Mouse (Mus musculus) heart, adult 18-20 months (tissue): ENCODE results near the gene Ip6k2. TPM values are rescaled to one million over a fixed set of nuclear protein-coding genes. Genes with fewer than 3 reads are reported as not detected.

Experiments
- DNase-seq, 2 experiments: peaks; one replicate each; pipeline ENCODE4 v3.0.0; 2021 to 2022; ENCODE audit warnings: mixed read lengths in 1 of 2
- microRNA-seq, 2 experiments: library from miRNA; unstranded; fragments of <30 nt; microRNA quantifications; one replicate each; pipeline ENCODE4 v1.2.0; 2022
- total RNA-seq, 2 experiments: library from RNA; stranded (reverse); gene quantifications; 2 replicates each; pipeline ENCODE4 v1.2.3; 2021

Ip6k2 gene
- total RNA-seq, 2 experiments from 2014 or later, result 16.7 to 24.8 TPM

DNA sequence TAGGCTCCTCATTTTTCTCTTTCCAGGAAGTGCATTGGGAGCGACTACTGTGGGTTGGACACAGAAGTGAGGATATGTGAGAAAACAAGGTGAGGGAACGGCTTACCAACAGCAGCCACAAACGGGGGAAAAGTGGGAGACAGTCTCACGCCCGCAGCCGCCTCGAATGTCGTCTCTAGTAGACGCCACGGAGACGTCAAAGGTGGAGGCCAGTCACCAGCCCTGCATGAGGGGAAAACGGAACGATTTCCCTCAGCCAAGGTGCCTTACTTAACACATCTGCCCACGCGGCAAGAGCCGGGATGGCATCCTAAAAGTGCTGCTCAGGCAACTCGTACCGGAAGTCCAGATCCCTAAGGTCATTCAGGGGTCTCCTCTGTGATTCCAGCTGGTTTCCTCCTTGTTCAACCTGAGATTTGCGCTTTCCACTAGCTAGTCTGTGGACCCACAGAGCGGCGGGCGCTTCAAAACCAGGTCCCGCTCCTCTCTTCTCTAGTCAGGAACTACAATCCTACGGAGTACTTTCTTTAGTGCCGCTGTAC, 40.6 kb downstream of the Ip6k2 start:
- DNase-seq, result no peak

DNA sequence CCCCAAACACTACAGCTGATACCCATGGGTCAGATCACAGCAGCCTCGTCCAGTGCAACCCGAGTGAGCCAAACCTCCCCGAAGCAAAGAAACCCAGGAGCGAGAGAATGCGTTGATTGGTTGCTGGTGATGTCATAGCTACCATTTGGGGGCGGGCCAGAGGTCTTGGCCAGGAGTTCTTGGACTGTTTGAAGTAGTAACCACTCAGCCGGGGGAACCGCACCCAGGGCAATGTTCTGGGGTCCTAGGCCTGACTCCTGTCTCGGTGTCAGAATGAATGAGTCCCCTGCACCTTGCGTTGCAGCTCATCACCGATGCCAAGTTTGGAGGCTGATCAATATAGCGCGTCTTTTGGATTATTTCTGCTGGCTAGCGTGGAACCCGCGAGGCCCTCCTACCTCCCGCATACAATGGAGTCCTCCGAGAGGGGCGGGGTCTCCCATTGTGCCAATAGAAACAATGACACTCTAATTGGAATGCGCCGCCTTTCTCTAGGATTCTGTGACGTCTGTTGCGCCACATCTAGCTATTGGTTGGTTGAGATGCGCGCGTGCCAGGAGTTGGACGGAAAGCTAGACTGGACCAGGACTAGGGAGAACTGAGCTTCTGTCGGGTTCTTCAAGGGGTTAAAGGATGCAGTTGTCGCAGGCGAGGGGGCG, 41.3 kb downstream of the Ip6k2 start:
- DNase-seq, result no peak

DNA sequence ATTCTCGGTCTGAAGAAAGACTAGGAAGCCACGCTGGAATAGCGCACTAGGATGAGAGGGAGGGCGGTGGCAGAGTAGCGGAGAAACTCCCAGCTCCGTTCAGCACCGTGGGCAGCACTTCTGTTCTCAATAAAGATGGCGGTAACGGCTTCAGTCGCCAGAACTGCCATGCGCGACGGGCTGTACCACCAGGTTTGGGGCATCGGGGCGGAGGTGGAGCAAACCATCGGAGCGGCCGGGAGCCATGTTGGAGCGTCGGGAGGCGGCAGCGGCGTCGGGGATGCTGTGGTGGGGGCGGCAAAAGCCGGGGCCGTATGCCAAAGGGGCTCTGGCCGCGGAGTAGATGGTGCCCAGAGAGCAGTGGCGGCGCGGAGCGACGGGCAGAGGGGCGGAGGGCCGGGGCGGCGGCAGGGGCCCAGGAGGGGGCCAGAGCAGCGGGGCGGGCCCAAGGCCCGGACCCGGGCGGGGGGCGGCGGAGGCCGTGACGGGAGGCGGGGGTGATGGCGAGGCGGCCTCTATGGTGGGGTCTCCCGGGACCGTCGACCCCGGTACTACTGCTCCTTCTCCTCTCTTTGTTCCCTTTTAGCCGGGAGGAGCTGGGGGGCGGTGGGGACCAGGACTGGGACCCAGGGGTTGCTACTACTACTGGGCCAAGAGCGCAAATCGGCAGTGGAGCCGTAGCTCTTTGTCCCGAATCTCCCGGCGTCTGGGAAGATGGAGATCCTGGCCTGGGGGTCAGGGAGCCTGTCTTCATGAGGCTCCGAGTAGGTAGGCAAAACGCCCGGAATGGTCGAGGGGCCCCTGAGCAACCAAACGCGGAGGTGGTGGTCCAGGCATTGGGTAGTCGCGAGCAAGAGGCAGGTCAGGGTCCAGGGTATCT, 42.5 kb downstream of the Ip6k2 start, which contains the start of gene Celsr3:
Gene Celsr3, plus strand, starts transcription at position 501 of the 880 bp plus-strand sequence.
- no peak for DNase-seq

DNA sequence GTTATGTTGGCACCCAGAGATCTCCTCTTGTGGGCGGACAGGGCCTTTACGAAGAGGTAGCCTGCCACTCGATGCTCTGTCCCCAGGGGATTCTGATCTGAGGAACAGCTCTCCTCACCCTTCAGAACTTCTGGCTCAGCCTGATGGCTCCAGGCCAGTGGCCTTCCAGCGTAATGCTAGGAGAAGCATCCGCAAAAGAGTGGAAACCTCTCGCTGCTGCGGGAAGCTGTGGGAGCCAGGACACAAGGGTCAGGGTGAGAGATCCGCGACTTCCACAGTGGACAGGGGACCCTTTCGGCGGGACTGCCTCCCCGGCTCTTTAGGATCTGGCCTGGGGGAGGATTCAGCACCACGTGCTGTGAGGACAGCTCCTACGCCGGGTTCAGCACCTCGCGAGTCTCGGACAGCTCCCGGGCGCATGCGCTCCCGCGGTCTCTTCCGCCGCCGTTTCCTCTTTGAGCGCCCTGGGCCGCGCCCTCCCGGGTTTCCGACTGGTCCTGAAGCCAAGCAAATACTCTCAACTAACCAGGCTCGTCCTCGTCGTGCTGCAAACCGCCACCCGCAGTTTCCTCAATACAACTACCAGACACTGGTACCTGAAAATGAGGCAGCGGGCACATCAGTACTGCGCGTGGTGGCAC, 43.2 kb downstream of the Ip6k2 start:
- DNase-seq, result peak; percentile 69 to 86

DNA sequence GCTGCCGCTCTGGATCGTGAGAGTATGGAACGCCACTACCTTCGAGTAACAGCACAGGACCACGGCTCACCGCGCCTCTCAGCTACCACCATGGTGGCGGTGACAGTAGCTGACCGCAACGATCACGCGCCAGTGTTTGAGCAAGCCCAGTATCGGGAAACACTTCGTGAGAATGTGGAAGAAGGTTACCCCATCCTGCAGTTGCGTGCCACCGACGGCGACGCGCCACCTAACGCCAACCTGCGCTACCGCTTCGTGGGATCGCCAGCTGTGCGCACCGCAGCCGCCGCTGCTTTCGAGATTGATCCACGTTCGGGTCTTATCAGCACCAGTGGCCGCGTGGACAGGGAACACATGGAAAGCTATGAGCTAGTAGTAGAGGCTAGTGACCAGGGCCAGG, 43.9 kb downstream of the Ip6k2 start:
- DNase-seq, result no peak

DNA sequence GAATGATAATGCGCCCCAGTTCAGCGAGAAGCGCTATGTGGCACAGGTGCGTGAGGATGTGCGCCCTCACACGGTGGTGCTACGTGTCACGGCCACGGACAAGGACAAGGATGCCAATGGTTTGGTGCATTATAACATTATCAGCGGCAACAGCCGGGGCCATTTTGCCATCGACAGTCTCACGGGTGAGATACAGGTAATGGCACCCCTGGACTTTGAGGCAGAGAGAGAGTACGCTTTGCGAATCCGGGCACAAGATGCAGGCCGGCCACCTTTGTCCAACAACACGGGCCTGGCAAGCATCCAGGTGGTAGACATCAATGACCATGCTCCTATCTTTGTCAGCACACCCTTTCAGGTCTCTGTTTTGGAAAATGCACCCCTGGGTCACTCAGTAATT, 44.3 kb downstream of the Ip6k2 start:
- no peak for DNase-seq

DNA sequence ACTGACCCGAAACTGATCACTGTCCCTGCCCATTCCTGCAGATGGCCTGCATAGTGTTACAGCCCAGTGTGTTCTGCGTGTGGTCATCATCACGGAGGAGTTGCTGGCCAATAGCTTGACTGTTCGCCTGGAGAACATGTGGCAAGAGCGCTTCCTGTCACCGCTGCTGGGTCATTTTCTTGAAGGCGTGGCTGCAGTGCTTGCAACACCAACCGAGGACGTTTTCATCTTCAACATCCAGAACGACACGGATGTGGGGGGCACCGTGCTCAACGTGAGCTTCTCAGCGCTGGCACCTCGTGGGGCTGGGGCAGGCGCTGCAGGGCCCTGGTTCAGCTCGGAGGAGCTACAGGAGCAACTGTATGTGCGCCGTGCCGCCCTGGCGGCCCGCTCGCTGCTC, 48.0 kb downstream of the Ip6k2 start:
- DNase-seq, result no peak

DNA sequence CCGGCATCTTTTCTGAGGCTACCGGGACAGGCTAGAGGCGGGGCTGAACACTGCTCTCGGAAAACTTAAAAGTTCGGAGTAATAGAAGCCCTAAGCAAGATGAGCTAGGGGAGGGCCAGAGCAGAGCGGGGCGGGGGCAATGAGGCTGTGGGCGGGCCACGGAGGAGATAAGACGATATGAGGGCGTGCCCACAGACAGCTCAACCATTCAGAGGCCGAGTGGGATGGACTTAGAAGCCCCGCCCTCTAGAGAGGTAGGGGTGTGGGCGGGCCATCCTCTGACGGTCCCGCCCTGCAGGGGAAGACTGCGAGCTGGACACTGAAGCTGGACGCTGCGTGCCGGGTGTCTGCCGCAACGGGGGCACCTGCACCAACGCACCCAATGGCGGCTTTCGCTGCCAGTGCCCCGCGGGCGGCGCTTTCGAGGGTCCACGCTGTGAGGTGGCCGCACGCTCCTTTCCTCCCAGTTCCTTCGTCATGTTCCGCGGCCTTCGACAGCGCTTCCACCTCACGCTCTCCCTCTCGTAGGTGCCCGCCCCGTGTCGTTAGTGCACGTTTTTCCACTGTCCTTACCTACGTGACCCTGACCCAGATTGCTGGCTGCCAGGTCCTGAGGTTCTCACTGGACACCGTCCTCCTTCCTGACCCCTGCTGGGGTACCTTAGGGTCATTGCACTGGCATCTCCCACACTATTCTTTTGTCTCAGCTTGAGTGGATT, 49.0 kb downstream of the Ip6k2 start:
- DNase-seq, result peak; percentile 85 to 93

DNA sequence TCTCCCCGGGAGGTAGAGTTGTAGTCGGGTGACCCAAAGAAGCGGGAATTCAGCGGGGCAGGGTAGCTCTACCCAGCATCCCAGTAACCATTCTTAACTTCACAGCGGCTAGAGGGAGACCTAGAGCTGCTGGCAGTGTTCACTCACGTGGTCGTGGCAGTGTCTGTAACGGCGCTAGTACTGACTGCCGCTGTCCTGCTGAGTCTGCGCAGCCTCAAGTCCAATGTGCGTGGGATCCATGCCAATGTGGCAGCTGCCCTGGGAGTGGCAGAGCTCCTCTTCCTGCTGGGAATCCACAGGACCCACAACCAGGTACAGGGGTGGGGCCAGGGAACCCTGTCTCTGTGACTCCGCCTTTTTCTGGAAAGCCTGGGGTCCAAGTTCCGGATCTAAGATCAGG, 59.4 kb downstream of the Ip6k2 start:
- DNase-seq, result peak; percentile 55 to 70

DNA sequence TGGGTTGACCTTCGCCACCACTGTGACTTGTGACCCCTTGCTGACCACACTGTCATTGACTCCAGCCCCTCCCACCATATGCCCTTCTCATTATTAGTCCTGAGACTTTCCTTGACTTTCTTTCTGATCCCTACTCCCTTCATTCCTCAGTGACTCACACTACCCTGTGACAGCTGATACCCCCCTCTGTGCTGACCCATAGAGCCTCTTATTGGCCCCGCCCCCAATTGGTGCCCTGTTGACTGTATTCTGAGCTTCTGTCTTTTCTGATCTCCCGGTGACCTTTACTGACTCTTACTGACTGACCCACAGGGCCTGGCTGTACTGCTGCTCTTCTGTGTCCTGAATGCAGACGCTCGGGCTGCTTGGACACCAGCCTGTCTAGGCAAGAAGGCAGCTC, 61.8 kb downstream of the Ip6k2 start:
- DNase-seq, result no peak

DNA sequence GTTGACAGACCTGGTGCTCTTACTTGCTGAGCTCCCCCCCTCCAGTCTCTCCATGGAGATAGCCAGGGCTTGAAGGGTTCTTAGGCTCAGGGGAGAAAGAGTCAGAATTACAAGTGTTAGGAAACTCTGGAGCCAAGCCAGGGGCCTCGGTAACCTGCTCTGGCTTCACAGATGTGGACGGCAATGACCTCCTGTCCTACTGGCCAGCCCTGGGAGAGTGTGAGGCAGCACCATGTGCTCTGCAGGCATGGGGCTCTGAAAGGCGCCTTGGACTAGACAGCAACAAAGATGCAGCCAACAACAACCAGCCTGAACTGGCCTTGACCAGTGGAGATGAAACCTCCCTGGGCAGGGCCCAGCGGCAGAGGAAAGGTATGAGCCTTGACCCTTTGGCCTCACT, 63.8 kb downstream of the Ip6k2 start:
- DNase-seq, result no peak

DNA sequence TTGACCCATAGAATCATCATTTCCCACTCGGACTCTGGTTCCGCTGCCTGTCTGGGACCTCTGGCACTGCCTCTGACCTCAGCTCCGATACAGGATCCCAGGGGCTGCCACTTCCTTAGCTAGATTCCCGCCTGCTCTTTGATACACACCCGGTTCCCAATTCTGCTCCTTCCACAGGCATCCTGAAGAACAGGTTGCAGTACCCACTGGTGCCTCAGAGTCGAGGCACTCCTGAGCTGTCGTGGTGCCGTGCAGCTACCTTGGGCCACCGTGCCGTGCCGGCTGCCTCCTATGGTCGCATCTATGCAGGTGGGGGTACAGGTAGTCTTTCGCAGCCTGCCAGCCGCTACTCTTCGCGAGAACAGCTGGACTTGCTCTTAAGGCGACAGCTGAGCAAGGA, 64.8 kb downstream of the Ip6k2 start:
- DNase-seq, result no peak

DNA sequence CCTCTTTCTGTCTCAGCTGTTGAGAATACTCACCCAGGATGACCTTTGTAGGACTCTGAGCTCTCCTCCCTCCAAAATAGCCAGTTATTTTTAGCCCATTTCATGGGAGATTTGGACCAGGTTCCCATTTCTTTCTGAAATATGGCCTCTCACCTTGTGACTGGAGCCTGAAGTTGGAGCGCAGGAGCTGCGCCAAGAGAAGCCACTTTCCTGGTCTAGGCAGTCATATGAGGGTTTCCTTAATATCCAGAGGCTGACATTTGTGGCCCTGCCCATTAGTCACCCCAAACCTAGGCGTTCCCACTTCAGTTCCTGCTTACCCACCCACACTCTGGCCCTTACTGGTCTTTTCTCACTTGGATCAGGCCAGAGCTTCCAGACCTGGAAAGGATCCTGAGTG, 69.4 kb downstream of the Ip6k2 start, which contains the start of gene Slc26a6:
Gene Slc26a6, plus strand, starts transcription at position 308 of the 400 bp plus-strand sequence.
- peak; percentile 71 to 76 for DNase-seq

DNA sequence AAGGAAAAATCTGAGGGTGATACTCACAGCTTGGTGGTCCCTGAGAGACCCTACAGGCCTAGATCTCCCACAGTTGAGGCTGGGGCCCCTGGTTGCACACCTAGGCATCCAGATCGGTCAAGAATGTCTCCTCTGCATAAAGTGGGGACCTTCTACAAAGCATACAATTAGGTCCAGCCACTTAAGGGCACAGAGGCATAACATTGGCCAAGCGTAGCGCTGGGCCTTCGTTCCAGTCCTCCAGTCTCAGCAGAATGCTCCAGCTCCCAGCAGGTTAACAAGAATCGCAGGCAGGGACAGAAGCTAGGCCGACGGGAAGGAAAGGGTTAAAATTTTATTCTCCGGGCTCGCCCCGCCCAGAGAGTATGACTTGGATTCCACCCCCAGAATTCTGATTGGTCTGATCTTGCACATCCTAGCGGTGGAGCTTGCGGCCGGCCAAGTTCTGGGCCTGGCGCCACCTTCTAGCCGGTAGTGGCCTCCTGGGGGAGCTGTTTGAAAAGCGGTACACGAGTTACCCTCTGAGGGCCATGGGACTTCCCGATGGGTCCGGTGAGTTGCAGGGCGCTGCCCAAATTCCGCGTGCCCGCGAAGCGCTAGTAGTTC, 70.1 kb downstream of the Ip6k2 start:
- peak; percentile 94 to 97 for DNase-seq

DNA sequence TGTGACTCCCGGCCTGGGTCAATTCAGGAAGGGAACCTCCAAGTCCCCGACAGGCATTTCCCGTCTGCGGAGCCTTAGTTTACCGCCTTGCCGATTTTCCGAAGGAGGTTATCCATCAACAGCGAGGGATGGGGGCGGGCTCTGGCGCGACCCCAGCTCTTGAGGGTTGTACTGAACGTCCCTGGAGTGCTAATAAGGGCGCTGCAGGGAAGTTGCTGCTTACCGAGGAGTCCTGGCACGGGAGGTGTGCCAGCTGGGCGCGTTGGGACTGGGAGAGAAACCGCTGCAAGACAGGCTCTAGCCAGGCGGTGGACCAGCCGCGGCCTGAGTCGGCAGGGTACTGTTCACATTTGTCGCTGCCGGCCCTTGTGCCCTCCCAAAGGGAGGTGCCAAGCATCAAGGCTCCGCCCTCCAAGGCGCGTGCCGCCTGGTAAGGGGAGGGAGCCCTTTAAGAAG, 70.7 kb downstream of the Ip6k2 start:
- DNase-seq, result peak; percentile 89 to 91

DNA sequence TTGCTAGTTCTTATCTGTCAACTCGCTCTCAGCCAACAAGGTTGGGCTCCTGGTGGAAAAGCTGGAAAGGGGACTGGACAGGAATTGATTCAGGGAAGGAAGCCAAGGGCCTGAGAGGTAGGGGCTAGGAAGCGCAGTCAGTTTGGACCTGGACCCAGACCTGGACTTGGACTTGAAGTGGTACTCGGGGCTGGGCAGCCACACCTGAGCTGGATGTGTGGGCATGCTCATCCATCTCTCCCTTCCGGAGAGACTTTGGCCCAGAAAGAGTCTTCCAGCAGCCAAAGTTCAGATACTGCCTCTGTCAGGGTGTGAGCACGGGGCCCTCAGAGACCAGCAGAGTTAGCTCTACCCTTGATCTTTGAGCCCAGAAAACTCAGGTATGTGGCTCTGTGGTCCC, 71.7 kb downstream of the Ip6k2 start:
- peak; percentile 26 to 40 for DNase-seq

Small RNA genes within 50 kb of the gene (microRNA-seq; reads per million reads assigned to microRNA genes)
- 0 reads per million in 2 experiments for gene Gm23156

Other genes starting within 250 kb of the Ip6k2 start
- gene Impdh2, start 223.5 kb upstream of the Ip6k2 start, total RNA-seq, result 10 to 100 TPM; 48.3 to 49.7 TPM
- gene Ndufaf3, start 216.4 kb upstream of the Ip6k2 start, total RNA-seq, result 10 to 100 TPM; 67.0 to 72.6 TPM
- gene Dalrd3, start 213.9 kb upstream of the Ip6k2 start, total RNA-seq, result 10 to 100 TPM; 21.3 to 21.9 TPM
- gene Wdr6, start 205.1 kb upstream of the Ip6k2 start, total RNA-seq, result 10 to 100 TPM; 10.9 to 12.6 TPM
- gene P4htm, start 186.1 kb upstream of the Ip6k2 start, total RNA-seq, result 10 to 100 TPM; 12.6 to 14.0 TPM
- 10 to 100 TPM; 40.6 to 42.7 TPM for gene Arih2, start 134.4 kb upstream of the Ip6k2 start, total RNA-seq
- 100 to 1,000 TPM; 214 to 233 TPM for gene Slc25a20, start 121.7 kb upstream of the Ip6k2 start, total RNA-seq
- 10 to 100 TPM; 76.2 to 79.9 TPM for gene Prkar2a, start 94.5 kb upstream of the Ip6k2 start, total RNA-seq
- gene Nckipsd, start 24.6 kb downstream of the Ip6k2 start, total RNA-seq, result 1 to 10 TPM; 8.6 to 9.6 TPM
- gene Celsr3, start 42.5 kb downstream of the Ip6k2 start, total RNA-seq, result under 1 TPM in 1 of 2 experiments, not detected in 1; 0.03 TPM
- gene Slc26a6, start 69.5 kb downstream of the Ip6k2 start, total RNA-seq, result 10 to 100 TPM; 19.6 to 19.8 TPM
- not detected for gene Tmem89, start 130.8 kb downstream of the Ip6k2 start, total RNA-seq
- 1,000 to 10,000 TPM; 2,230 to 2,333 TPM for gene Uqcrc1, start 152.8 kb downstream of the Ip6k2 start, total RNA-seq
- under 1 TPM; 0.31 to 0.60 TPM for gene Col7a1, start 169.8 kb downstream of the Ip6k2 start, total RNA-seq
- not detected for gene Ucn2, start 202.2 kb downstream of the Ip6k2 start, total RNA-seq
- 1 to 10 TPM; 1.3 to 1.6 TPM for gene Pfkfb4, start 208.0 kb downstream of the Ip6k2 start, total RNA-seq